Mouse (Mus musculus) ovary, postnatal 36 days (tissue): ENCODE results near the gene Sh3bp2.
A peak's percentile ranks its signal among the peaks of the same experiment; 100 is the strongest.

ENCODE experiments used
- DNase-seq: peaks from one replicate; pipeline ENCODE4 v3.0.0; 2022; ENCODE audit warnings: low spot score, mixed read lengths

The Sh3bp2 gene

GRCm38 (mm10) chr5:34526477-34526775 lies 788 bp downstream of the Sh3bp2 start:
- DNase-seq: no peak

GRCm38 (mm10) chr5:34527352-34527751 lies 1.7 kb downstream of the Sh3bp2 start:
- no peak for DNase-seq

- no peak for DNase-seq
Observed at GRCm38 (mm10) chr5:34528724-34529123, 3.1 kb downstream of the Sh3bp2 start.

- DNase-seq: no peak
Observed at GRCm38 (mm10) chr5:34530116-34530515, 4.5 kb downstream of the Sh3bp2 start.

- no peak for DNase-seq
Observed at GRCm38 (mm10) chr5:34530687-34531086, 5.0 kb downstream of the Sh3bp2 start.

- DNase-seq: no peak
Observed at GRCm38 (mm10) chr5:34533066-34533465, 7.4 kb downstream of the Sh3bp2 start.

GRCm38 (mm10) chr5:34533820-34534219 lies 8.2 kb downstream of the Sh3bp2 start:
- DNase-seq: no peak

GRCm38 (mm10) chr5:34534776-34535581 lies 9.3 kb downstream of the Sh3bp2 start:
- DNase-seq: peak; percentile 56

GRCm38 (mm10) chr5:34535831-34536230 lies 10.2 kb downstream of the Sh3bp2 start:
- DNase-seq: no peak

- no peak for DNase-seq
Observed at GRCm38 (mm10) chr5:34538079-34538478, 12.4 kb downstream of the Sh3bp2 start.

GRCm38 (mm10) chr5:34538527-34538926 lies 12.9 kb downstream of the Sh3bp2 start:
- DNase-seq: peak; percentile 36

GRCm38 (mm10) chr5:34539121-34539520 lies 13.5 kb downstream of the Sh3bp2 start:
- no peak for DNase-seq

- DNase-seq: no peak
Observed at GRCm38 (mm10) chr5:34542166-34542565, 16.5 kb downstream of the Sh3bp2 start.

GRCm38 (mm10) chr5:34543114-34543513 lies 17.5 kb downstream of the Sh3bp2 start:
- DNase-seq: no peak

- DNase-seq: no peak
Observed at GRCm38 (mm10) chr5:34547410-34547809, 21.8 kb downstream of the Sh3bp2 start.

GRCm38 (mm10) chr5:34549135-34549482 lies 23.5 kb downstream of the Sh3bp2 start:
- DNase-seq: no peak

- peak; percentile 65 for DNase-seq
Observed at GRCm38 (mm10) chr5:34549483-34550221, 24.0 kb downstream of the Sh3bp2 start.

GRCm38 (mm10) chr5:34550251-34550650 lies 24.6 kb downstream of the Sh3bp2 start:
- DNase-seq: no peak

GRCm38 (mm10) chr5:34551821-34552220 lies 26.2 kb downstream of the Sh3bp2 start:
- DNase-seq: no peak

- no peak for DNase-seq
Observed at GRCm38 (mm10) chr5:34563854-34564253, 38.2 kb downstream of the Sh3bp2 start.

GRCm38 (mm10) chr5:34564291-34564690 lies 38.7 kb downstream of the Sh3bp2 start:
- peak; percentile 1 for DNase-seq

- DNase-seq: no peak
Observed at GRCm38 (mm10) chr5:34565545-34566283, 40.1 kb downstream of the Sh3bp2 start.

GRCm38 (mm10) chr5:34571551-34571950 lies 45.9 kb downstream of the Sh3bp2 start:
- no peak for DNase-seq
